Comparison of ENCODE assay signal across 28 mouse cellular contexts in genomic region chr7:28591862-28592261, GRCm38 (mm10). TPM values are rescaled to one million over a fixed set of nuclear protein-coding genes. Genes with fewer than 3 reads are reported as not detected.
DNase-seq lines count a peak whose midpoint lies in the region; ATAC-seq and TF ChIP-seq lines count a peak whose summit lies in the region.
"Had no signal": no experiment of that assay in that cellular context is flagged by ENCODE, and none has a peak within 500 bp of the region (broad histone marks: within the 10 kb centered on the region; RNA-seq: fewer than 3 reads in every experiment).

No protein-coding gene starts in this region.

- intact Hi-C loops in heart, postnatal 36 days (cut with DNase I): no loop called here

- no peak for DNase-seq in heart, postnatal 36 days
- no peak for DNase-seq in liver, postnatal 0 days
- DNase-seq in urinary bladder, postnatal 25 days (ENCODE audit: low spot score): no peak
- DNase-seq in embryo, embryonic 10.5 days (ENCODE audit: low spot score): no peak
- DNase-seq: adrenal gland, postnatal 25 days; cerebellum, adult 2 months; cerebellum, postnatal 14 days; forebrain, postnatal 0 days; gastrocnemius, postnatal 14 days; heart, adult 2 months; kidney, adult 11 months had no signal

- H3K36me3 ChIP-seq in heart, embryonic 11.5 days (ENCODE audit: control insufficient read depth, insufficient read depth, low read length): no peaks in the 10 kb centered on the region
- H3K36me3 ChIP-seq in liver, embryonic 12.5 days: peaks cover 17% of the 10 kb centered on the region
- H3K36me3 ChIP-seq in liver, postnatal 0 days (replicated peaks; ENCODE audit: insufficient read depth, low read length): 0 out of 2 replicates have a peak, but pooled peaks cover 4% of the 10 kb centered on the region
- H3K36me3 ChIP-seq in ES-Bruce4 (ENCODE audit: control insufficient read depth, insufficient read depth, low read length, poor library complexity, severe bottlenecking): no peaks in the 10 kb centered on the region
- no peaks in the 10 kb centered on the region for H3K36me3 ChIP-seq in myocyte (ENCODE audit: control insufficient read depth, insufficient read depth)
- H3K36me3 ChIP-seq: hindbrain, embryonic 15.5 days had no signal

- H3K79me2 ChIP-seq in myocyte (ENCODE audit: control insufficient read depth, insufficient read depth): peaks cover 81% of the 10 kb centered on the region

- no peak for TF ChIP-seq EP300 in liver, postnatal 0 days (IDR thresholded peaks at IDR 0.05; ENCODE audit: low read depth)
- TF ChIP-seq EP300 in ES-Bruce4 (IDR thresholded peaks at IDR 0.05; ENCODE audit: insufficient read depth, low read depth, low read length): peak; percentile 65; the same call in 1 of the 2 replicates

- no peak overlapping the region for H3K9ac ChIP-seq in heart, embryonic 11.5 days (ENCODE audit: low read depth, low read length)
- peak overlapping the region; percentile 17; the same call in 1 of the 2 replicates for H3K9ac ChIP-seq in liver, embryonic 12.5 days
- no peak overlapping the region for H3K9ac ChIP-seq in liver, postnatal 0 days (replicated peaks)
- H3K9ac ChIP-seq in ES-Bruce4 (ENCODE audit: low read depth, poor library complexity, severe bottlenecking): no peak overlapping the region
- H3K9ac ChIP-seq: forebrain, embryonic 13.5 days; forebrain, postnatal 0 days; hindbrain, embryonic 15.5 days had no signal

- H3K27me3 ChIP-seq in heart, embryonic 11.5 days (ENCODE audit: control insufficient read depth, insufficient read depth, low read length): no peaks in the 10 kb centered on the region
- no peaks in the 10 kb centered on the region for H3K27me3 ChIP-seq in liver, embryonic 12.5 days (replicated peaks)
- H3K27me3 ChIP-seq in liver, postnatal 0 days (ENCODE audit: insufficient read depth, low read length): no peaks in the 10 kb centered on the region
- no peaks in the 10 kb centered on the region for H3K27me3 ChIP-seq in ES-Bruce4 (ENCODE audit: control insufficient read depth, insufficient read depth, low read length, poor library complexity, severe bottlenecking)
- no peaks in the 10 kb centered on the region for H3K27me3 ChIP-seq in myocyte (ENCODE audit: control insufficient read depth, insufficient read depth, insufficient read length)
- H3K27me3 ChIP-seq: CH12.LX; embryonic facial prominence, embryonic 13.5 days; forebrain, embryonic 13.5 days; heart, embryonic 13.5 days; hindbrain, embryonic 15.5 days had no signal

- H3K4me3 ChIP-seq in heart, embryonic 11.5 days (ENCODE audit: low read depth, low read length): no peak overlapping the region
- no peak overlapping the region for H3K4me3 ChIP-seq in liver, embryonic 12.5 days
- no peak overlapping the region for H3K4me3 ChIP-seq in liver, postnatal 0 days (ENCODE audit: low read depth, low read length)
- H3K4me3 ChIP-seq in ES-Bruce4 (ENCODE audit: low read depth, low read length) (no peak overlapping the region), myocyte (no peak overlapping the region)
- H3K4me3 ChIP-seq: embryonic facial prominence, embryonic 13.5 days; forebrain, embryonic 13.5 days; heart, adult 2 months; heart, embryonic 13.5 days; hindbrain, embryonic 15.5 days had no signal

- TF ChIP-seq POLR2A in ES-Bruce4 (IDR thresholded peaks at IDR 0.05; ENCODE audit: insufficient read depth, low read length) (no peak), myocyte (IDR thresholded peaks at IDR 0.05; ENCODE audit: insufficient read length, low read depth) (no peak)

- TF ChIP-seq CTCF in liver, postnatal 0 days (IDR thresholded peaks at IDR 0.05; ENCODE audit: low read depth): no peak
- TF ChIP-seq CTCF in ES-Bruce4 (IDR thresholded peaks at IDR 0.05; ENCODE audit: low read depth, low read length): no peak

- 0 out of 2 replicates have a peak overlapping the region, but pooled peaks have one; percentile 22 for H3K27ac ChIP-seq in heart, embryonic 11.5 days (ENCODE audit: low read depth, low read length)
- H3K27ac ChIP-seq in liver, embryonic 12.5 days: peak overlapping the region; percentile 36; the same call in 1 of the 2 replicates
- no peak overlapping the region for H3K27ac ChIP-seq in liver, postnatal 0 days (ENCODE audit: low read depth)
- peak overlapping the region; percentile 76 for H3K27ac ChIP-seq in ES-Bruce4 (ENCODE audit: insufficient read depth, low read length)
- H3K27ac ChIP-seq: embryonic facial prominence, embryonic 13.5 days; forebrain, embryonic 13.5 days; heart, adult 2 months; heart, embryonic 13.5 days; hindbrain, embryonic 15.5 days had no signal

- H3K4me1 ChIP-seq in heart, embryonic 11.5 days (ENCODE audit: control insufficient read depth, insufficient read depth, low read length): peaks cover 60% of the 10 kb centered on the region
- peaks cover 97% of the 10 kb centered on the region for H3K4me1 ChIP-seq in liver, embryonic 12.5 days
- peaks cover 65% of the 10 kb centered on the region for H3K4me1 ChIP-seq in liver, postnatal 0 days (ENCODE audit: insufficient read depth)
- H3K4me1 ChIP-seq in ES-Bruce4 (ENCODE audit: control insufficient read depth, insufficient read depth, low read length): peaks cover 41% of the 10 kb centered on the region

- H3K9me3 ChIP-seq in heart, embryonic 11.5 days (replicated peaks; ENCODE audit: control insufficient read depth, low read length): no peaks in the 10 kb centered on the region
- no peaks in the 10 kb centered on the region for H3K9me3 ChIP-seq in liver, embryonic 12.5 days (replicated peaks)
- no peaks in the 10 kb centered on the region for H3K9me3 ChIP-seq in liver, postnatal 0 days (ENCODE audit: low read length)
- H3K9me3 ChIP-seq in ES-Bruce4 (replicated peaks; ENCODE audit: control insufficient read depth, insufficient read depth, low read length, poor library complexity, severe bottlenecking): no peaks in the 10 kb centered on the region
- H3K9me3 ChIP-seq: embryonic facial prominence, embryonic 13.5 days; forebrain, embryonic 13.5 days; G1E; heart, embryonic 13.5 days; hindbrain, embryonic 15.5 days had no signal

- no peak overlapping the region for H3K4me2 ChIP-seq in heart, embryonic 11.5 days
- H3K4me2 ChIP-seq in liver, embryonic 12.5 days: no peak overlapping the region
- no peak overlapping the region for H3K4me2 ChIP-seq in liver, postnatal 0 days (ENCODE audit: low read depth, low read length)
- H3K4me2 ChIP-seq in myocyte (ENCODE audit: low read depth): no peak overlapping the region
- H3K4me2 ChIP-seq: embryonic facial prominence, embryonic 13.5 days; forebrain, embryonic 13.5 days; heart, embryonic 13.5 days; hindbrain, embryonic 15.5 days had no signal

- 53% methylated on average over 1 of the region's 1 CpGs for WGBS in heart, embryonic 11.5 days (ENCODE audit: insufficient replicate concordance)
- 47% methylated on average over 1 of the region's 1 CpGs for WGBS in liver, embryonic 12.5 days (ENCODE audit: insufficient replicate concordance)
- 43% methylated on average over 1 of the region's 1 CpGs for WGBS in liver, postnatal 0 days (ENCODE audit: insufficient replicate concordance)

- no peak for ATAC-seq in heart, embryonic 11.5 days (replicated peaks; ENCODE audit: insufficient number of reproducible peaks, low FRiP score, low TSS enrichment)
- ATAC-seq in liver, embryonic 12.5 days: no peak
- no peak for ATAC-seq in liver, postnatal 0 days
- ATAC-seq: activated CD4-positive, CD25-positive, alpha-beta regulatory T cell, adult 4 months; forebrain, embryonic 13.5 days; forebrain, postnatal 0 days had no signal

- no peak overlapping the region for H3ac ChIP-seq in myocyte (ENCODE audit: control insufficient read depth, insufficient read length)

RNA-seq across cellular contexts. Expression of gene Samd4b, which starts 6.1 kb away (rescaled TPM):
- 22.2 and 22.8 TPM in 2 replicates for polyA plus RNA-seq in heart, embryonic 11.5 days (2014; fragmentation: Nextera tagmentation; extraction: Ambion mirVana)
- 10 to 100 TPM; 20.5 to 24.5 TPM for total RNA-seq in heart, postnatal 36 days (2021)
- polyA plus RNA-seq in liver, embryonic 12.5 days (2016; fragmentation: Nextera tagmentation; extraction: Ambion mirVana): 10.0 and 12.5 TPM in 2 replicates
- polyA plus RNA-seq in liver, postnatal 0 days (2015; fragmentation: Nextera tagmentation; extraction: Ambion mirVana): 3.5 and 4.3 TPM in 2 replicates
- polyA plus RNA-seq in ES-Bruce4 (2011; ENCODE audit: insufficient read depth, insufficient read length, low read depth, missing spikeins) (86.0 and 94.1 TPM in 2 replicates), myocyte (2012; fragmentation: generic; extraction: Trizol) (29.4 TPM)

RNA-seq across cellular contexts. Expression of gene Pak4, which starts 6.1 kb away (rescaled TPM):
- polyA plus RNA-seq in heart, embryonic 11.5 days (2014; fragmentation: Nextera tagmentation; extraction: Ambion mirVana): 25.4 and 27.6 TPM in 2 replicates
- total RNA-seq in heart, postnatal 36 days (2021): 1 to 10 TPM; 7.3 to 7.4 TPM
- 24.3 and 24.6 TPM in 2 replicates for polyA plus RNA-seq in liver, embryonic 12.5 days (2016; fragmentation: Nextera tagmentation; extraction: Ambion mirVana)
- polyA plus RNA-seq in liver, postnatal 0 days (2015; fragmentation: Nextera tagmentation; extraction: Ambion mirVana): 5.3 and 6.2 TPM in 2 replicates
- polyA plus RNA-seq in ES-Bruce4 (2011; ENCODE audit: insufficient read depth, insufficient read length, low read depth, missing spikeins) (64.4 and 75.1 TPM in 2 replicates), myocyte (2012; fragmentation: generic; extraction: Trizol) (27.5 TPM)

RNA-seq across cellular contexts. Expression of gene Acp7, which starts 39.3 kb away (rescaled TPM):
- polyA plus RNA-seq in heart, embryonic 11.5 days (2014; fragmentation: Nextera tagmentation; extraction: Ambion mirVana): 0.17 TPM in 1 of 2 replicates, not detected in the other
- total RNA-seq in heart, postnatal 36 days (2021): not detected
- not detected in 2 replicates for polyA plus RNA-seq in liver, embryonic 12.5 days (2016; fragmentation: Nextera tagmentation; extraction: Ambion mirVana)
- not detected in 2 replicates for polyA plus RNA-seq in liver, postnatal 0 days (2015; fragmentation: Nextera tagmentation; extraction: Ambion mirVana)
- 1.4 and 1.8 TPM in 2 replicates for polyA plus RNA-seq in ES-Bruce4 (2011; ENCODE audit: insufficient read depth, insufficient read length, low read depth, missing spikeins)
- not detected for polyA plus RNA-seq in myocyte (2012; fragmentation: generic; extraction: Trizol)
- total RNA-seq: adrenal gland, adult 18-20 months; adrenal gland, postnatal 25 days; CH12.LX; common myeloid progenitor, adult 5-6 weeks; gastrocnemius, adult 18-20 months; gastrocnemius, postnatal 14 days; heart, adult 2 months; hematopoietic stem cell, adult 5-6 weeks had no signal
- polyA plus RNA-seq: activated CD4-positive, CD25-positive, alpha-beta regulatory T cell, adult 4 months; embryonic facial prominence, embryonic 13.5 days; forebrain, embryonic 13.5 days; G1E; gonadal fat pad, adult 2 months; heart, embryonic 13.5 days; heart, postnatal 0 days had no signal

RNA-seq across cellular contexts. Expression of gene Nccrp1, which starts 44.8 kb away (rescaled TPM):
- polyA plus RNA-seq in heart, embryonic 11.5 days (2014; fragmentation: Nextera tagmentation; extraction: Ambion mirVana): not detected in 2 replicates
- total RNA-seq in heart, postnatal 36 days (2021): not detected
- not detected in 2 replicates for polyA plus RNA-seq in liver, embryonic 12.5 days (2016; fragmentation: Nextera tagmentation; extraction: Ambion mirVana)
- polyA plus RNA-seq in liver, postnatal 0 days (2015; fragmentation: Nextera tagmentation; extraction: Ambion mirVana): not detected in 2 replicates
- polyA plus RNA-seq in ES-Bruce4 (2011; ENCODE audit: insufficient read depth, insufficient read length, low read depth, missing spikeins) (4.5 and 6.4 TPM in 2 replicates), myocyte (2012; fragmentation: generic; extraction: Trizol) (0.07 TPM)
- total RNA-seq: adrenal gland, adult 18-20 months; adrenal gland, postnatal 25 days; CH12.LX; G1E; gastrocnemius, adult 18-20 months; gastrocnemius, postnatal 14 days; heart, adult 2 months; hematopoietic stem cell, adult 5-6 weeks had no signal
- polyA plus RNA-seq: activated CD4-positive, CD25-positive, alpha-beta regulatory T cell, adult 4 months; forebrain, embryonic 13.5 days; forebrain, postnatal 0 days; heart, adult 2 months; heart, embryonic 13.5 days; heart, postnatal 0 days had no signal

RNA-seq across cellular contexts. Expression of gene Sycn, which starts 51.2 kb away (rescaled TPM):
- polyA plus RNA-seq in heart, embryonic 11.5 days (2014; fragmentation: Nextera tagmentation; extraction: Ambion mirVana): not detected in 2 replicates
- total RNA-seq in heart, postnatal 36 days (2021): not detected
- not detected in 2 replicates for polyA plus RNA-seq in liver, embryonic 12.5 days (2016; fragmentation: Nextera tagmentation; extraction: Ambion mirVana)
- 1.3 and 7.7 TPM in 2 replicates for polyA plus RNA-seq in liver, postnatal 0 days (2015; fragmentation: Nextera tagmentation; extraction: Ambion mirVana)
- not detected in 2 replicates for polyA plus RNA-seq in ES-Bruce4 (2011; ENCODE audit: insufficient read depth, insufficient read length, low read depth, missing spikeins)
- polyA plus RNA-seq in myocyte (2012; fragmentation: generic; extraction: Trizol): not detected
- total RNA-seq: adrenal gland, adult 18-20 months; adrenal gland, postnatal 25 days; CH12.LX; common myeloid progenitor, adult 5-6 weeks; forebrain, postnatal 0 days; G1E; gastrocnemius, adult 18-20 months; gastrocnemius, postnatal 14 days; heart, adult 2 months; hematopoietic stem cell, adult 5-6 weeks had no signal
- polyA plus RNA-seq: activated CD4-positive, CD25-positive, alpha-beta regulatory T cell, adult 4 months; cerebellum, adult 2 months; embryonic facial prominence, embryonic 13.5 days; forebrain, embryonic 13.5 days; forebrain, postnatal 0 days; G1E; heart, adult 2 months; heart, embryonic 13.5 days; heart, postnatal 0 days; hindbrain, embryonic 15.5 days had no signal
